Mouse (Mus musculus) right cerebral cortex, postnatal 4 days (tissue): ENCODE results near the gene Ppie.
"Not testable (repeated sequence)": the region's sequence is repeated elsewhere in the genome, so short reads cannot be mapped to it uniquely, and the experiment has no call there.

Experiments
- DNase-seq: peaks from one replicate; pipeline ENCODE4 v3.0.0-alpha.2; 2022

Ppie gene

GRCm38 (mm10) chr4:123112216-123112764 is 27.5 kb downstream of the Ppie start:
- DNase-seq = no peak

- DNase-seq = not testable (repeated sequence)
Observed at GRCm38 (mm10) chr4:123111275-123111983, 28.3 kb downstream of the Ppie start.

DNA sequence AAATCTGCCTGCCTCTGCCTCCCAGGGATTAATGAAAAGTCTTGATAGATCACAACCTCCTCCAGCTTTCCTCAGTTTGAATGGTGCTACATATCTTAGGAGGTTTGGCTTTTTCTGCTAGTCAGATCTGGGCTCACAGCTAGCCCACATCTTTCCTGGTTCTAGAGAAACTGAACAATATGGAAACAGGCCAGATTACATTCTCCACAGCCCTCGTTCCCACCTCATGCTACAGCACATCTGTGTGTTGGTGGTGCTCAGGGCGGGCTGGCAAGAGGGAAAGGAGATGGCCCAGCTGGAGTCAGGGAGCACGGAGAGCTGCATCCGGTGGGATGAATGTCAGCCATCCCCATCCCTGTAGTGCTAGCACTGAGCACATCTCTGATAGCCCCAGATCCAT is 29.0 kb downstream of the Ppie start:
- no peak for DNase-seq

DNA sequence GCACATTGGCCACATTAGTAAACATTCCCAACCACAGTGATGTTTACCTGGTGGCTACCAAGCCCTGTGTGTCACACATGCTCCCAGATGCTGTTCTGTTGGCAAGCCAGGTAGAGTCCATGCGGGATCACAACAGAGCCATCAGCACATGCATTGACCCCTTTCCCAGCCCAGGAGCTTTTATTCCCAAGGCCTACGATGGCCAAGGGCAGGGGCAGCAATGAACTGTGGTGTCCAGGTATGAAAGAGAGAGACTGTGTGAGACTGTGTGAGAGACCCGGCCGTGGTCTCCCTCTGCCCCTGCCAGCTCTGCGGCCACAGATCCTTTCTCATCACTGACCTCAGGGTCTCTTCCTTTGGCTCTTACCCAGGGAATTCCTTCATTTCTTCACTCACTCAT is 31.7 kb downstream of the Ppie start:
- no peak for DNase-seq

DNA sequence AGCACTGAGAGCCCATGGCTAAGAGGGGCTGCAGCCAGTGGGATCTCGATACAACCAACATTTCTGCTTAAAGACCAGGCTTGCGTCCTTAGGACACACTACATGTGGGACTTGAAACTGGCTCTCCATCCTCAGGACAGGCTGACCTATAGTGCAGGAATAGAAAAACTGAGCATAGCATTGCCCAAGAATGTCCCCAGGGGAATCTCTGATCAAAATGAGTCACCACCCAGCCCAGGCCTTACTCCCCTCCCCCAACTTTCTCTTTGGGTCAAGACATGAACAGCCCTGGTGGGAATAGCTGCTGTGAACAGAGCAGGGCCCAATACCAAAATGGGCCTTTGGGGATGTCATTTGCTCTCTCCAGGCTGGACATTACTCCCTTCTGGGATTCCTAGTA is 32.9 kb downstream of the Ppie start:
- DNase-seq = no peak

DNA sequence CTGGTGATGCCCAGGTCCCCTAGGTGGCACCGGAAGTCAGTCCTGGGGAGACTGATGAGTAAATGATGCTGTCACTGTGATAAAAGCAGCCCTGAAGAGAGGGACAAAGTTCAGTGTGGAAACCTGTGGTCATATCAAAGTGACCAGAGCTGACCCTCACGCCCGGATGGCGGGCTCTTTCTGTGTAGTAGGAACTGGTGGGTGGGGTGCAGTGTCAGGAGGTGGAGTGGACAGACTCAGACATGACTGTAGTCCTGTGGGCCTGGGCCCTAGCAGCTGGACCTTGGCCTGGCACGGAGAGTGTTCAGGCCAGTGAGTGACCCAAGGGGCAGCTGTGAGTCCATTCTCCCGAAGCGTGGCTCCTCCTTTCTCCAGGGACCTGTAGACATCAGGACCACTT is 33.8 kb downstream of the Ppie start:
- DNase-seq = not testable (repeated sequence)

GRCm38 (mm10) chr4:123105451-123105790 is 34.3 kb downstream of the Ppie start:
- no peak for DNase-seq

DNA sequence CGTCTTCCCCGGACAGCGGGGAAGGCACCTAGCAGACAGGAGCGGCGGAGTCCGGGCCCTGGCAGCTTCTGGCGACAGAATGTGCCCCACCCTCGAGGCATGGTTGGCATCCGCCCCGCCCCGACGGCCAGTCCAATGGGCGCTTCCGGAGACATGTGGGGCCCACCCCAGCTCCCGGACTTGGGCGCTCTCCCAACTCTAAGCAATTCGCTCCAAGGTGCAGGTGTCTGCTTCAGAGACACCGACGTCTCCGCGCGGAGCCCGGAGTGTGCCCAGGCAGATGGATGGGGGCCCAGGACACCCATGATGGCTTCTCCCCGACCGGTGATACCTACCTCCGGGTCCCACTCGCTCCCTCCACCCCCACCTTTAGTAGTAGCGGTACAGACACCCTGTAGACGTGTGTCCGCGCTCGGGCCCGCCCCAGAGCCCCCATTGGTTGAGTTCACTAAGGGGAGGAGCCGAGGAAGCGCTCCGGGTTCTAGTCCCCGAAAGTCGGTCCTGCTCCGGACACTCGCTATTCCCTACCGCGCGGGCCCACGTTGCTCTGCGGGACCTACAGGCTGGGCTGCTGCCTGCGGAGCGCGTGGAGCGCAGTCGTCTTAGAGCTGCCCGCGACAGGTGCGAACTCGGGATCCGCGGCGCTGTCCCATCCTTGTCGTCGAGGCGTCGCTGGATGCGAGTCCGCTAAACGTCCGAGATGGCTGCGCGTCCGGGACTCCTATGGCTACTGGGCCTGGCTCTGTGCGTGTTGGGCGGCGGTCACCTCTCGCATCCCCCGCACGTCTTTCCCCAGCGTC is 34.9 kb downstream of the Ppie start, which contains the start of gene Bmp8b:
Bmp8b (plus strand) TSS at position 515 of the 800 bp plus-strand sequence.
- DNase-seq = peak; percentile 16

- DNase-seq = no peak
Observed at GRCm38 (mm10) chr4:123093869-123094268, 45.9 kb downstream of the Ppie start.

GRCm38 (mm10) chr4:123093064-123093776 is 46.5 kb downstream of the Ppie start:
- no peak for DNase-seq

DNA sequence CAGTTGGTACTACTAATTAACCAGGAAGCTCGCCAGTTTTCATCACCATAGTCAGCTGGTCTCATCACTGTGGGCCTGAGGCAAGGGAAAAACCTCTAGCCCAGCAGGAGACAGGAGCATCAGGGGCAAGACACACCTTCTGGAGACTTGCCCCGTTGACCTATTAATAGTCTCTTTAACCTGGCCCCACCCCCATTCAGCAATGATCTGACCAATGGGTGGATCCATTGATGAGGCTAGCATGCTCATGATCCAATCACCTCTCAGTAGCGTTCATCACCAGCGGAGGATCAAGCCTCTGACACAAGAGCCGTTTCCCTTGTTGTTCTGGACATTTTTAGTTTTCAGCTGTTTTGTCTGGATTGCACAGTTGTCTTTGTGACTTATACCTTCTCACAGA is 47.1 kb downstream of the Ppie start:
- no peak for DNase-seq

DNA sequence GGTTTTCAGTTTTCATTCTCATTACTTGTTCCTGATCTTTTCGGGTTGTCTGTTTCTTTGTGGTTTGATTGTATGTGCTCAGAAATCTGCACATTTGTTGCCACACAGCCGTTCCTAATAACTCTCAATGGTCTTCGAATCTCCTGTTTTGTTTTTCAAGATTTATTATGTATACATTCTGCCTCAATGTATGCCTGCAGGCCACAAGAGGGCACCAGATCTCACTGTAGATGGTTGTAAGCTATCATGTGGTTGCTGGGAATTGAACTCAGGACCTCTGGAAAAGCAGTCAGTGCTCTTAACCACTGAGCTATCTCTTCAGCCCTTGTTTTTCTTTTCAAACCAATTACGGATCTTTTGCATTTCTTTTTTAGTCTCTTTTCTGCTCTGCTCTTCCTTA is 53.4 kb downstream of the Ppie start:
- no peak for DNase-seq

GRCm38 (mm10) chr4:123085290-123085689 is 54.5 kb downstream of the Ppie start:
- no peak for DNase-seq

DNA sequence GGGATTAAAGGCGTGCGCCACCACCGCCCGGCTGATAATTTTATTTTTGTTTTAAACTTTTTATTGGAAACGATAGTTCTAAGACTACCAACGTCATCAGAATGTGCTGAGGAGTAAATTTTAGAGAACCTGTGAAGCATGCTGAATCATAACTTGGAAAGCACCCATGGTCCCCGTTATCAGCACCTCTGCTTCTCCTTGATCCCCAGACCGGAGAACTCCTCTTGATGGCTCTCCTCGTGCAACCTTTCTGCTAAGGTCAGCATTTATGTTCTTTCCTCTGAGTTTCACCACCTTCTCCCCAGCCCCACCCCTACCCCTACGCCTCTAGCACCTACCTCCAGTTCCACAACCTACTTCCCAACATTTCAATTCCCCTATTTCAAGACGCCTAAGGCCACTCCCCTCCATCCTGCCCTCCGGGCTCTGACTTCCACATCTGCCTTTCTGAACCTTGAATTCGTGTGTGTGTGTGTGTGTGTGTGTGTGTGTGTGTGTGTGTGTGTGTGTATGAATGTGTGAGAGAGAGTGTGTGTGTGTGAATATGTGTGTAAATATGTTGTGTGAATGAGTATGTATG is 56.3 kb downstream of the Ppie start:
- no peak for DNase-seq

GRCm38 (mm10) chr4:123082283-123083163 is 57.2 kb downstream of the Ppie start:
- DNase-seq = peak; percentile 65

DNA sequence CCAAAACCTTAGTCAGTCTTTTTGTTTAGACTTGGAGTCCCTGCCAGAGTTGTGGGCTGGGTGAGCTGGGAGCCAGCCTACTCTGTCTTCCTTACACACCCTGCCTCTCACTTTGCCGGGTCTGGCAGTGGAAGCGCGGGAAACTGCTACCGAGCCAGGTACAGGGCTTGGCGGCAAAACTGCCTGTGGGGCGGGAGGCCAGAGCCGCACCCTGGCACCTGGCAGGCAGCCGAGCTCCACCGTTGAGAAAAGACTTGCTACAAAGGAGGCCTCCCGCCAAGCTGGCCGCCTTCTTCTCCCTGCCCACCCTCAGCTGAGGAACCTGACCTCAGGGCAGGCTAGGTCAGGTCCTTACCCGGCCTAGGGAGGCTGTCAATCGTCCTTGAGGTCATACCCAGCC is 59.0 kb downstream of the Ppie start:
- DNase-seq = no peak

- no peak for DNase-seq
Observed at GRCm38 (mm10) chr4:123078231-123078630, 61.5 kb downstream of the Ppie start.
